Comparison of ENCODE assay signal across 23 mouse cellular contexts in genomic region chr16:52070128-52070527, GRCm38 (mm10). TPM values are rescaled to one million over a fixed set of nuclear protein-coding genes. Genes with fewer than 3 reads are reported as not detected.
DNase-seq lines count a peak whose midpoint lies in the region; ATAC-seq and TF ChIP-seq lines count a peak whose summit lies in the region.
"Had no signal": no experiment of that assay in that cellular context is flagged by ENCODE, and none has a peak within 500 bp of the region (broad histone marks: within the 10 kb centered on the region; RNA-seq: fewer than 3 reads in every experiment).

No protein-coding gene starts in this region.

- H3K4me3 ChIP-seq in heart, embryonic 12.5 days, result no peak overlapping the region
- no peak overlapping the region for H3K4me3 ChIP-seq in midbrain, embryonic 15.5 days
- H3K4me3 ChIP-seq in midbrain, embryonic 16.5 days (ENCODE audit: low read depth, low read length), result no peak overlapping the region
- no peak overlapping the region for H3K4me3 ChIP-seq in heart, postnatal 0 days (ENCODE audit: low read depth, low read length)
- H3K4me3 ChIP-seq: embryonic facial prominence, embryonic 13.5 days; forebrain, embryonic 12.5 days; hindbrain, embryonic 12.5 days had no signal

- no peaks in the 10 kb centered on the region for H3K9me3 ChIP-seq in heart, embryonic 12.5 days (replicated peaks)
- H3K9me3 ChIP-seq in midbrain, embryonic 15.5 days, result no peaks in the 10 kb centered on the region
- H3K9me3 ChIP-seq in midbrain, embryonic 16.5 days (replicated peaks; ENCODE audit: control insufficient read depth, low read length, poor library complexity, severe bottlenecking), result no peaks in the 10 kb centered on the region
- no peaks in the 10 kb centered on the region for H3K9me3 ChIP-seq in heart, postnatal 0 days (replicated peaks; ENCODE audit: control insufficient read depth, low read length)
- H3K9me3 ChIP-seq: embryonic facial prominence, embryonic 13.5 days; forebrain, embryonic 12.5 days; hindbrain, embryonic 12.5 days had no signal

- peak overlapping the region; percentile 96 for H3K27ac ChIP-seq in heart, embryonic 12.5 days (ENCODE audit: poor library complexity, severe bottlenecking)
- H3K27ac ChIP-seq in midbrain, embryonic 15.5 days, result no peak overlapping the region
- H3K27ac ChIP-seq in midbrain, embryonic 16.5 days (ENCODE audit: low read length), result no peak overlapping the region
- H3K27ac ChIP-seq in heart, postnatal 0 days (ENCODE audit: low read depth), result peak overlapping the region; percentile 94
- H3K27ac ChIP-seq: embryonic facial prominence, embryonic 13.5 days; forebrain, embryonic 12.5 days; kidney, postnatal 0 days had no signal

- no peak for TF ChIP-seq CTCF in heart, postnatal 0 days (IDR thresholded peaks at IDR 0.05; ENCODE audit: low read depth)

- 84% methylated on average over 5 of the region's 5 CpGs for WGBS in heart, embryonic 12.5 days
- 91% methylated on average over 5 of the region's 5 CpGs for WGBS in midbrain, embryonic 15.5 days
- WGBS in midbrain, embryonic 16.5 days, result 95% methylated on average over 5 of the region's 5 CpGs
- WGBS in heart, postnatal 0 days, result 69% methylated on average over 5 of the region's 5 CpGs

- no peak overlapping the region; the same call in 1 of the 2 replicates for H3K9ac ChIP-seq in heart, embryonic 12.5 days
- no peak overlapping the region for H3K9ac ChIP-seq in midbrain, embryonic 15.5 days
- H3K9ac ChIP-seq in midbrain, embryonic 16.5 days (ENCODE audit: low read depth, low read length), result no peak overlapping the region
- no peak overlapping the region for H3K9ac ChIP-seq in heart, postnatal 0 days (replicated peaks; ENCODE audit: low read depth, low read length)
- H3K9ac ChIP-seq: embryonic facial prominence, embryonic 13.5 days; forebrain, embryonic 12.5 days; hindbrain, embryonic 12.5 days had no signal

- peaks cover 11% of the 10 kb centered on the region; the same call in 1 of the 2 replicates for H3K27me3 ChIP-seq in heart, embryonic 12.5 days (replicated peaks)
- no peaks in the 10 kb centered on the region for H3K27me3 ChIP-seq in midbrain, embryonic 15.5 days (replicated peaks)
- no peaks in the 10 kb centered on the region for H3K27me3 ChIP-seq in midbrain, embryonic 16.5 days (ENCODE audit: control insufficient read depth, insufficient read depth, low read depth, low read length)
- H3K27me3 ChIP-seq in heart, postnatal 0 days (ENCODE audit: control insufficient read depth, insufficient read depth, low read length), result no peaks in the 10 kb centered on the region
- H3K27me3 ChIP-seq: CH12.LX; embryonic facial prominence, embryonic 13.5 days; forebrain, embryonic 12.5 days; hindbrain, embryonic 12.5 days had no signal

- no peak for ATAC-seq in heart, embryonic 12.5 days (ENCODE audit: insufficient number of reproducible peaks, low FRiP score)
- ATAC-seq in midbrain, embryonic 15.5 days (replicated peaks), result peak; percentile 53; the same call in 1 of the 2 replicates
- no peak for ATAC-seq in midbrain, embryonic 16.5 days
- no peak for ATAC-seq in heart, postnatal 0 days (ENCODE audit: insufficient read depth, low read depth)
- ATAC-seq: forebrain, embryonic 16.5 days; hindbrain, embryonic 16.5 days; inflammation-experienced regulatory T-cells, adult 6 months had no signal

- no peak for TF ChIP-seq EP300 in heart, postnatal 0 days (IDR thresholded peaks at IDR 0.05; ENCODE audit: low read depth)

- intact Hi-C loops in heart, postnatal 25 days (cut with DNase I), result loop anchor here (5.0 kb wide), 1 partner anchor 38 kb away; the partner anchor contains the start of gene Cblb

- DNase-seq in heart, adult 11 months, result peak; percentile 84
- no peak for DNase-seq in heart, adult 8-10 months (ENCODE audit: low spot score)
- DNase-seq in heart, postnatal 25 days (ENCODE audit: low spot score), result no peak
- no peak for DNase-seq in heart, postnatal 0 days (ENCODE audit: low spot score)
- DNase-seq in Muller cell, postnatal 12 days (ENCODE audit: inconsistent ontology term), result no peak
- DNase-seq: adrenal gland, adult 8-10 months; adrenal gland, postnatal 36 days; cerebellum, adult 11-12 months; cerebellum, adult 9-11 months; cerebellum, postnatal 36 days; gastrocnemius, postnatal 14 days; kidney, adult 9 months had no signal

- no peaks in the 10 kb centered on the region for H3K36me3 ChIP-seq in heart, embryonic 12.5 days
- H3K36me3 ChIP-seq in midbrain, embryonic 15.5 days (replicated peaks), result no peaks in the 10 kb centered on the region
- no peaks in the 10 kb centered on the region for H3K36me3 ChIP-seq in midbrain, embryonic 16.5 days (ENCODE audit: control insufficient read depth, insufficient read depth, low read length)
- H3K36me3 ChIP-seq in heart, postnatal 0 days (replicated peaks; ENCODE audit: control insufficient read depth, insufficient read depth, low read length), result no peaks in the 10 kb centered on the region
- H3K36me3 ChIP-seq: embryonic facial prominence, embryonic 13.5 days; forebrain, embryonic 12.5 days; hindbrain, embryonic 12.5 days had no signal

- H3K4me2 ChIP-seq in heart, embryonic 12.5 days, result no peak overlapping the region
- H3K4me2 ChIP-seq in midbrain, embryonic 15.5 days, result no peak overlapping the region
- no peak overlapping the region for H3K4me2 ChIP-seq in midbrain, embryonic 16.5 days (ENCODE audit: low read length)
- H3K4me2 ChIP-seq in heart, postnatal 0 days (ENCODE audit: low read depth, low read length), result no peak overlapping the region
- H3K4me2 ChIP-seq: embryonic facial prominence, embryonic 13.5 days; forebrain, embryonic 12.5 days; hindbrain, embryonic 12.5 days had no signal

- H3K4me1 ChIP-seq in heart, embryonic 12.5 days (replicated peaks), result peaks cover 53% of the 10 kb centered on the region
- H3K4me1 ChIP-seq in midbrain, embryonic 15.5 days, result peaks cover 4% of the 10 kb centered on the region; the same call in 1 of the 2 replicates
- H3K4me1 ChIP-seq in midbrain, embryonic 16.5 days (ENCODE audit: control insufficient read depth, insufficient read depth, low read length), result peaks cover 6% of the 10 kb centered on the region; the same call in 1 of the 2 replicates
- peaks cover 49% of the 10 kb centered on the region for H3K4me1 ChIP-seq in heart, postnatal 0 days (ENCODE audit: control insufficient read depth, insufficient read depth)

RNA-seq across cellular contexts. Expression of gene Cblb, which starts 39.1 kb away (rescaled TPM):
- 10 to 100 TPM; 11.4 to 14.4 (median 12.7) TPM for total RNA-seq in heart, adult 8-10 months (2022)
- polyA plus RNA-seq in heart, embryonic 12.5 days (2016; fragmentation: Nextera tagmentation; extraction: Ambion mirVana), result 15.4 and 15.9 TPM in 2 replicates
- total RNA-seq in heart, postnatal 25 days (2021), result 10 to 100 TPM; 14.2 to 16.1 TPM
- 12.4 and 14.5 TPM in 2 replicates for polyA plus RNA-seq in midbrain, embryonic 15.5 days (2015; fragmentation: Nextera tagmentation; extraction: Ambion mirVana)
- polyA plus RNA-seq in midbrain, embryonic 16.5 days (2015; fragmentation: Nextera tagmentation; extraction: Ambion mirVana), result 10.4 and 12.0 TPM in 2 replicates
- total RNA-seq in heart, postnatal 0 days (2014; rRNA removed; ENCODE audit: low replicate concordance), result 9.2 and 10.4 TPM in 2 replicates
- polyA plus RNA-seq in heart, postnatal 0 days (2015; fragmentation: Nextera tagmentation; extraction: Ambion mirVana), result 3.4 and 3.9 TPM in 2 replicates

Comparison
In these comparisons a context has a peak if more than half of its experiments do, and no peak if none do; other contexts are left out.
1. H3K27ac ChIP-seq: peak in heart, embryonic 12.5 days (single experiment) and heart, postnatal 0 days (single experiment); none in midbrain, embryonic 15.5 days (single experiment) and midbrain, embryonic 16.5 days (single experiment).